Mouse (Mus musculus) thymus, postnatal 14 days (tissue): Measurements from ENCODE around the gene Stxbp6.

Experiments used
- DNase-seq: peaks from one replicate; pipeline ENCODE4 v3.0.0; 2021

Gene Stxbp6

DNA sequence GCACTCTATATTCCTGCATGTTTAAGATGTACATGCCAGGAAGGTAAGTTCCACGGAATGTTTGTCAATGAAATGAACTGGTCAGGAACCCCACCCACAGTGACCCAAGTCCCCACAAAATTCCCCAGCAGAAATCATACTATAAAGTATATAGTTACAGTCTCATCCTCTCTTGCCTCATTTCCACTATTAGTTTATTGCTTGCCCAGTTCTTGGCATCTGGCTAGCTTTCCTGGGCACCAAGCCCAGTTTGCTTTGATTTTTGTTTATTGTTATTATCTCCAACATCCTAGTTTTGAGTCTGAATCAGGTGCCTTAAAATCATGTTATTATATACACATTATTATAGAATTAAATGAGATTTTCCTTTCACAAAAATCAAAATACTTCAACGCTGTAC is 168.5 kb downstream of the Stxbp6 start:
- DNase-seq, result no peak

DNA sequence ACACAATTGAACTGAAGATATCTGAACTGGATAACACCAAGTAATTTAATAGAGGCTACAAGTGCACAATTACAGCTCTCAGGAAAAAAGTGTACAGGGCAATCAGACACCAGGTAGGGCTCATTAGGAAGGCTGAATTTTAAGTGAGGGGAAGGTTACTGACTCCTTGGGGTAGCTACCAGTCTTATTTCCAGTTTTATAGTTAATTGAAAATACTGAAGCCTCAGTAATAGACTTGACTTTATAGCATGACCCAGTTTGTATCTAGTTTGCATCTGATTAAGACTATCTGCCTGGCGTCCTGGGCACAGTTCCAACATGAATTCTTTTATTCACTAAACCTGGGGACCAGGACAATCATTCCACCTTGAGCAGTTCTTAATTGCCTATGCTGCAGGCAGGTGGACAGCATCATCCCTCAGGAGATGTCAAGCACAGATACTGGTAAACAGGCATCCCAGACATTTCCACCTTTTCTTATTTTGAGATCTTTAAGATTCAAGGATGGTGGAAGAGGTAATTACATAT is 171.2 kb downstream of the Stxbp6 start:
- DNase-seq, result no peak

DNA sequence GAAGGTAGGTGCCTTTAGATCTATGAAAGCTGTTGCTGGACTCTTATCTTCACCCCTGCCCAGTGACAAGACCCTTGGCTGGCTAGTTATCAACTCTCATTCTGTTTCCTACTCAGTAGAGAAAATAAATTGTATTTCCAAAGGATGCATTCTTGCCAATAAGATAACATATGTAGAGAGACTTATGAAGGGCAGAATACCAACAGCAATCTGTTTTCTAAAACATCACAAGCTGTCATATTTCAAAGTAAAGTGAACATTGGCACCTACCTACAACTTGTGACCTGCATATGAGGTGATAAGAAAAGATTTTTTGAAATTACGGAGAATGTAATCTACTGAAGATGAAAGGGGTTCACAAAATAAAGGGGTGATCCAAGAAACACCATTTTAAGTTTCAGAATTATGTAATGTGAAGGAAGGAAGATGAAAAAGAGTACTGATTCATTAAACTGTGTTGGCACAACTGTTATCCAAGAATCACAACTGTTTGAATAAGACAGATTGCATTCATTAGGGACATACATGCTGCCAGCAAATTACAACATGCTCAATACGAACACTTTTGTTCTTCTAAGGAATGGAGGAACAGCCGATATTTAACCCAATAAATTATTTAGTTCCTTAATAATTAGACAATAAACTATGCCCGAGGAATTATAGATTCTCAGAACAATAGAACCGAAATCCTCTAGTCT is 175.2 kb downstream of the Stxbp6 start:
- DNase-seq, result no peak

DNA sequence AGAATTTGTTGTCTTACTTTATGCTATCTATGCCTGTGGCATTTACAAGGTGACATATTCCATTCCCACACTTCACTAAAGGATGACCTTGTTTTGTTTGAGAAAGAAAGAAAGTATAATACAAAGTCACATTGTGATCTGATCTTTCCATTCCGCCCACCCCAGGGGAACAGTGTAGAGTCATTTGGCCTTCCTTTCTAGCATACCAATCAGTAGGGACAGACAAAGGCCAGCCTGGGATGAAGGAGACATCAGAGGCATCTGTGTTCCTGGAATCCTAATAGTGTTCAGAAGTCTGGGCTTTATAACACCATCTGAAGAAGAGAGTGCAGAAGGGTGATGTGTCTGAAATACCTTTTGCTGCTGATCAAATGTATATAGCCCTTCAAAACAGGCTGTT is 178.0 kb downstream of the Stxbp6 start:
- DNase-seq, result no peak

DNA sequence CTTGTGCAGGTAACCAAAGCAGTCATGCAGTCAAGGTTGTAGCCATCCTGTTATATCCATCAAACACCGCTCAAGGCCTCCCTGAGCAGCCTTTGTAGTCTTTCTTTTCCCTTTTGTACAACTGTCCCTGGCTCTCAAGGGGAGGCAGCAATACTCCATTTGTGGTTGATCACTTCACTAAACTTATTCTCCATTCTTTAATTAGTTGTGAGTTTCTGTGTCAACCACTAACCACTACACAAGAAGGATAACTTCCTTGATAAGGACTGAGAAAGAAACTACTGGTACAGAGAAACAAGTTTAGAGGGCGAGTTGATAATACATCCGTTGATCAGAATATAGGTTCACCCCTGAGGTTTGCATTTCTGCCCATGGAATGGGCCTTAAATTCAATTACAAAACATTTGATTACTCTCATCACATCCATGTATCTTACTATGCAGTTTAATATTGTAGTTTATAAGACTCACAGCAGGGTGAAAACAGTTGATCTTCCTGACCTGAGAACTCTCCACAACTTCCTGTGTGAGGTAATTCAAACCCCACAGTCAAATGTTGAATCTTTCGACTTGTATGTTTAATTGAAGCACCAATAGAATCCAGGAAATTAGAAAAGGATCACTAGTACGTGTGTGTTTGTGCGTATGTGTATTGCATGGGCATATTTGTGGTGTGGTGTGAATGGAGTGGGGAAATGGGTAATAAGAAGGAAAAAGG is 184.7 kb downstream of the Stxbp6 start:
- no peak for DNase-seq

DNA sequence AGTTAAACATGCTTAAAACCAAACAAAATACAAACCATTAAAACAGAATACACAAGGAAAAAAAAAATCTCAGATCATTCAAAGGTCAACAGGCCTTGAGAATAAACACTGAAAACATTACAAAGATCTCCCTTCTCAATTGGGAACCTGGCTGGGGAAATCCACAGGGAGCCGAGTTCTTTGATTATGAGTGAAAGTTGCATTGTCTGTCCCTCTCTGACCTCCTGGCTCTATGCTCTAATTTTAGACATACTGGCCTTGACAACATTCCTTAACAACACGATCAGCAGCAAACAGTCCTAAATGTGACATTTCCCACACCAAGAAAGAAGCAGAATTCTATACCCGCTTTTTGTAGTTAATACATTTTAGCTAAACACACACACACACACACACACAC is 187.7 kb downstream of the Stxbp6 start:
- DNase-seq, result no peak

DNA sequence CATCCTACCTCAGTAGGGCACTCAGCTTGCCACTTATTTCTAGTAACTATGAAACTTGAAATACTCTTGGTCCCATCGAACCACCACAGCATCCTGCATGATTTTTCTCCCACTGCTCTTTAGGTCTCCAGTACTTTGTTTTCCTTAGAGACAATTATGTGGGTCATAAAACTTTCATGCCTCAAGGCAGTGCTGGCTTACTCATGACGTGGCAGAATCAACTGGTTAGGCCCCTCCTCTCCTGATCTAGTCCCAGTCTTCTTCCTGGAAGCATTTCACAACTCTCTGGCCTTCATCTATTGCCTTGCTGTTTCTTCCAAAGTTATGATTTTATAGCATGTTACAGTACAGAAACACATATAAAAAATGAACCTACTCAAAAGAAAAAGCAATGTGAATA is 201.8 kb downstream of the Stxbp6 start:
- DNase-seq, result no peak

DNA sequence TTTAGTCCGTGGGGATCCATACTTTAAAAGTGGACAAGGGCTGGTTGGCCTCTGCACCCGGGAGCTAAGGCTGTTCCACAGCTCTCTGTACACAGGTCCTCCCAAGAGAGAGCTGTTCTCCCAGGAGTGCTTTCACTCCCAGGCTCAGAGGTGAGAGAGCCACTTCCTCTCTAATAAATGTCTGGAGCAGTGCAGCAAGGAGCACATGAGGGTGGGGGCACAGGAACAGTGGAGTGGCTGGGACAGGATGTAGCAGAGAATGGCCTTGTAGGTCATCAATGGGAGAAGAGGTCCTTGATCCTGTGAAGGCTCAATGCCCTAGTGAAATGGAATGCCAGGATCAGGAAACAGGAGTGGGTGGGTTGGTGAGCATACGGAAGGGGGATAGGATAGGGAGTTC is 209.1 kb downstream of the Stxbp6 start:
- DNase-seq, result no peak

DNA sequence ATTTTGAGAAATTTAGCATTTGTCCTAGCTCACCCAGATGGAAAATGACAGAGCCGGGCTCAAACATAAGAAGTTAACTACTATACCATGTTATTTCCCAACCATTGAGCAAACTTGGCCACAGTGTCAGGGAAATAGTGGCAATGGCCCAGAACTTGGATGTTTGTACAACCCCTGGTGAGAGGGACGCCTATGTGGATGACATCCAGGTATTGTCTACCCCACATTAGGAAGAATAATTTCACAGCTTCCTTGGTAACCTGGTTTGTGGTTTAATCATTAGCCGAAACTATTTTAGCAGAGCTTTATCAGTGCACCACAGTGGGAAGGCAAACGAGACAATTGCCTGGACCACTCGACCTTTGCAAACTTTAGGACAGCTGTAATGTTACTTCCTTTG is 215.1 kb downstream of the Stxbp6 start:
- no peak for DNase-seq

DNA sequence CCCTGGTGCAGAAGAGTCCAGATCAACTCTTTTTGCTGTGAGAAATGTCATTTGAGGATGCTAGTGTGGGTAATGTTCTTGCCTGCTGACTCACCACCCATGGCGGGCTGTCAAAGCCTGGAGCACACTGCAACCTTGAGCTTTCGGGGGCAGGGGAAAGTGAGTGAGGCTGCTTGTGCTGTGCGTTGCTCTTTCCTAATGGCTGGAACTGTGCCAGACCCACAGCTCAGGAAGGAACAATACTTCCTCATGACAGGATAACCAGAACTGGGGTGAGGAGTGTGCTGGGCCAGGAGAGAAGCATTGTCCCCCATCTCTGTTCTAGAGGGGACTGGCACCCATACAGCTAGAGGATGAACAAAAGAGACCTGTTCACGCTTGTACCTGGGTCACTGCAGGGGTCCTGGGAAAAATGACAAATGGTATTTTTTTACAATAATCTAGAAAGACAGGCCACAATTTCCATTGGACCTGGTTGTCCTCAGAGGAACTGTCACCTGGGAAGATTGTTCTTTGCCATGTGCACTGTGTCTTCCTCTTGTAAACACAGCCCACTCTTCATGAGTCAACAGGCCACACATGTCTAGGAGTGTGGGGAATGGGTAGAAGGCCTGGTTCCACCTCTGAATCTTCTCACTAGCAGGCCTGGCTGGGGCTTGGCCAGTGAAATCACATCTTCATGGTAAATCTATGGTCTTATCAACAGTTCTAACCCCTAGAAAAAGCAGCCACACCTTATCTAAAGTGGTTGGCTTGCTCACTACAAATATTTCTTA is 216.2 kb downstream of the Stxbp6 start:
- no peak for DNase-seq

DNA sequence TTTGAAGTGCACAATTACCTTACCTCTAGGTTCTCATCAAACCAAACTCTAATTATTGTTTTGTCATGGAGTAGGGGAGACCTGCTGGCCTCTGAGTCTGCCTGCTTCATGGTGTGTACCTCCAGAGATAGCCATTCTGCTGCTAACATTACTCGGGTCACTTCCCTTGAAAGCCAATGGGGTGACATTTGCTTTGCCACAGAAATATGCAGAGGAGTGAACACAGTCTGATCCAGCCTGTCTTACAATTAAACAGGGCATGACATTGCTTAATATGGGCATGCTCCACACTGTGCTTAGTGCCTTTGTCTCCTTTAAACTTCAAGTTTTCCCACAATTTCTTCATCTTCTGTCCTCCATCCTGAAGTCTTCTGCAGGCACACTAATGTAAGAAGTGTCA is 222.5 kb downstream of the Stxbp6 start:
- DNase-seq, result no peak

DNA sequence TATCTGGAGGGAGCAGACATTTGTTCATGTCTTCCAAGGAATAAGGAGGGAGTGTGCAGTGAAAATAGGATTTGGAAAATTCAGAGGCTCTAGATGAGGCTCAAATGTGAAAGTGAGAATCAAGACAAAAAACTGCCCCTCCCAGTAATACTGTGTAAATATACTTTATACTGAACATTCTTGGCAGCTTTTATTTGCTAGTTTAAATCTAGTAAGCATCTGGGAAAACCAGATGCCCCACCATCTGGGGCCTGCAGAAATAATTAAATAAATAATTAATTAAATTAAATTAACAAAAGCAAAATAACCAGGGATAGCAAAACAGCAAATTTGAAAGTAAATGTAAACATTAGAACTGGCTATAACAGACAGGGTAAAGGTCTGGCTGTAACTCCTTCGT is 224.0 kb downstream of the Stxbp6 start:
- no peak for DNase-seq

DNA sequence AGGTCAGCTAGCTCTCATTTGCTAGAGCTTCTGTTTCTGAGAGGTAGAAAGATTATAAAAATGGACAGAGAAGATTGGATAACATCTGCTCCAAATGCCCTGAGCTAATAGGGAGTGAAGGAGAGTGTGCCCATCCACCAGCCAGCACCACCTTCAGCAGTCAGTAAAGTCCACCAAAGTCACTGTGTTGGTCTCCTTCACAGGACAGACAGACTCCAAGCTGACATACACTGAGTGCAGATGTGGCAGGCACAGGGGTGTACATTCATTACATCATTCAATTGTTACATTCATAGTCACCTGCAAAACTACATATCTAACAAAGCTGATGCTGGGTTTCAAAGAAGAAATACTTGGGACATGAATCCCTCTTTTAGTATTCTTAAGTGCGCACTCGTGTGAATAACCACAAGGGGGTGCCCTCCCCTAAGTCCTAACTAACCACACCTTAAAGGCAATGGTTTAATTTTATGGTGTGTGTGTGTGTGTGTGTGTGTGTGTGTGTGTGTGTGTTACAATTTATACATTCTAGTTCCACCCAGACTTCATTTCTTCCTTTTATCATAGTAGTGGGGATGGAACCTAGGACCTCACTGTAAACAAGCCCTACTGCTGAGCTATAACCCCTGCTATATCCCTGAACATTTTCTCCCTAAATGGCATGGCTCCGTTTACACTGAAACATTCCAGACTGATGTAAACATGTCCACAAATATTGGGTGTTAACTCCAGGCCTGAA is 225.9 kb downstream of the Stxbp6 start:
- DNase-seq, result no peak

DNA sequence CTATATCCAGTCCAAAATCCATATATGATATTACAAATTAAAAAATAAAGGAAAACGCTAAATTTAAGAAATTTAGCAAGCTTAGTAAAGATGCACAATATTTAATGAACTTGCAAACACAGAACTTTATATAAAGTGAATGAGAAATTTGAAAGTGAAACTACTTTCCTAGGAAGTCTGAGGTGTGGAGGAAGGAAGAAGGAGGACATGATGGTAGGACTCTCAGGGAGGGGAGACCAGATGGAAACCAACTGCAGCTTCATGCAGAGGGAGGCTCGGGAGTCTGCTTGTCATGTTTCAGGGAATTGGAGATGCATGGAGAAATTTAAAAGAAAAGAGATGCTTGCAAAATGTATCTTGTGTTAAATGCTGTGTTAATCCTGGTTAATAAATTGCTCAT is 233.9 kb downstream of the Stxbp6 start:
- no peak for DNase-seq

DNA sequence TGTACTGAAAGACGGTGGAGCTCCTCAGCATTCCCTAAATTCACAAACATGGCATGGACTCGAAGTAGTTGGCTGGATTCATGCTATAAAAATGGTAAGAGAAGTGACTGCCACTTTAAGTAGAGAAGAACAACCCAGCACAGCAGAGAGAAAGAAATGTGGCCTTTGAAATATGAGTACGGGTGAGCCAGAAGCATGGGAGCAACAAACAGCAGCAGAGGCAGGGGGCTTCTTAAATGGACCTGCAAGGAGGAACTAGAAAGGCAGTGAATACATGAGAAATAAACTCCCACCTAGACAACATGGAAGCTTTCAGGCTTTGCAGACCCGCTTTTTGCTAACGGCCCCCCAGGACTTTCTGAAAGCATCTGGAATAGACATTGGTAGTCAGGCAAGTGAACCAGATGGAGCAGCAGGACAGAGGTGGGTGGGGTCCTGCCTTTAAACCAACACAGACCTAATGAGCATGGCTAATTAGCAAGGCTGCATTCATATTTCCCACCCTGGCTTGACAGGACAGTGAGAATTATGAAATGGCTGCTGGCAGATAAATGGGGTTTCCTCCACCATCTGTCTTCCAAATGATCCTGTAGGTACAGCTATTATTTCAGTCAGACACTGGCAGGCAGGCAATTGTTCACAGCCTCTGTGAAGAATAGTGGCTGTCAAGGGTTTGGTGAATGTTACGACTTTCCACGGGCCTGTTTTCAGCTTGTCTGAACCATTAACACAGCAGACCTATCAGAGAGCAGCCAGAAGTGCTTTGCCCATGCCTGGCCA is 234.7 kb downstream of the Stxbp6 start:
- no peak for DNase-seq

DNA sequence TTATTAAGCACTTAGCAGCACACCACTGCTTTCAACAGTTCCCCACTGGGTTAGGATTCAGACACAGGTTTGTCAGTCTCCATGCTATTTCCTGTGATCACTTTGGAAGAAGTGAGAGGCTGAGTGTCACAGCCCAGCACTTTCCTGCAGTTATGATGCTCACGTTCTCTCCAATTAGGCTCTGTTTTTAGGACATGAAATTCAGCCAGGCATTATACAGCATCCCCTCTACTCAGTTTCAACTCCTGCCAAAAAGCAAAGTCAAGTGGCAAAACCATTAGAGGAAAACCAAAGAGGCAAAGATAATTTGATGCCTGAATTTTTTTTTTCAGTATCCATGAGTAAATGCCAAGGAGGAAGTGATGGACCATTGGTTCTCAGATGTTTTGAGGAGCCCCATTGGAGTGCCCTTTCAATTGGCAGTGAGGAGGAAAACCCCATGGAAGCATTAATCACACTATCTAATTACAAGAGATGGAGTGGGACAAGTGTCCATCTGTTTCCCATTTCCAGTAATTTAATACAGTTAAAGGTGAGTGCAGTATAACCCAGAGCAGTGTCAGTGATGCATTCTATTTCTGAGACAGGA is 238.5 kb downstream of the Stxbp6 start:
- no peak for DNase-seq

DNA sequence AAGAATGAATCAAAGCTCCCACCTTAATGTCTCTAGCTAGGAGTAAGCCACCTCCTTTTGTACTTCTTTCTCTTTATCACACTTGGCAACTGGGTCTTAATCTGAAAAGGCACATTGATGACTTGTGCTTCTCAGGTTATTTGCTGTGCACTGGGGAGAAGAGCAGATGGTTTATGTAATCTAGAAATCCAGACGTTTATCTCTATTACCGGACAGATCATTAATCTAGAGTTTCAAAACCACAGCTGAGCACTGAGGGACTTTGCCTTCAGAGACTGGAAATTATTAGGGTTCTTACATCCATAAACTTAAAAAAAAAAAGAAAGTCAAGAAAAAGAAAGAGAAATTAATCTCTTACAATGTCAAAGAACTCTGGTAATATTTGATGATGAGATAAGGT is 262.6 kb downstream of the Stxbp6 start:
- DNase-seq, result no peak

DNA sequence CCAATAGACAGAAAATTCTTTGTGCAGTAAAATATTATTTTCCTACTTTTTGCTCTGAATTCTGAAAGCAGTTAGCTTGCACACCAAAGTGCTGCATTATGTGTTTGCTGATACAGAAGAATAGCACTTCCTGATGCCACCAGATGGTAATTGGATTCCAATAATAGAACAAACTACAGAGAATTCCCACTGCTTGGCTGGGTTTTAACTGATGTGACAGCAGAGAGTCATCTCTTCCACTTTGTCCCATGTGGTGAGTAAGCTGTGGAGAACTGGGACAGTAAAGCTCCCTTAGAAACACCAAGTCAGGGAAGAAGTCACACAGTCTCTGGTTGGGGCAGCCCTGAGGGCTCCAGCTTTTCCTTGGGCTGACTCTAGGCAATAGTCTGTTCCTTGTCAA is 270.3 kb downstream of the Stxbp6 start:
- no peak for DNase-seq
